Mouse (Mus musculus) neural tube, embryonic 11.5 days (tissue): ENCODE results near the gene Gdf1. TPM values are rescaled to one million over a fixed set of nuclear protein-coding genes. Genes with fewer than 3 reads are reported as not detected.
A peak's percentile ranks its signal among the peaks of the same experiment; 100 is the strongest.

ENCODE experiments used
- ATAC-seq: fragments of 200-750 bp; cut with Nextera tagmentation; 2 replicates; pipeline ENCODE4 v1.8.0; 2017; ENCODE audit warnings: moderate number of reproducible peaks, mild to moderate bottlenecking, moderate TSS enrichment, moderate library complexity; ENCODE audit not compliant: insufficient read depth, low FRiP score, low TSS enrichment
- DNase-seq: peaks from one replicate; pipeline ENCODE4 v3.0.0-alpha.2; 2015; ENCODE audit warnings: low spot score
- H3K27ac ChIP-seq: fragments of 300-500 bp; sonication (generic); 2 replicates; pipeline ENCODE4 v1.5.1; 2014; ENCODE audit warnings: low read depth, mild to moderate bottlenecking, low read length
- H3K27me3 ChIP-seq: fragments of 300-500 bp; sonication (generic); 2 replicates; pipeline ENCODE4 v1.6.1; 2014; ENCODE audit warnings: mild to moderate bottlenecking, low read length, mixed read lengths; ENCODE audit not compliant: control insufficient read depth, insufficient read depth
- H3K36me3 ChIP-seq: fragments of 300-500 bp; sonication (generic); 2 replicates; pipeline ENCODE4 v1.6.1; 2014; ENCODE audit warnings: mild to moderate bottlenecking, low read length, moderate library complexity, mixed read lengths; ENCODE audit not compliant: control insufficient read depth, insufficient read depth
- H3K4me1 ChIP-seq: fragments of 300-500 bp; sonication (generic); 2 replicates; pipeline ENCODE4 v1.6.1; 2014; ENCODE audit warnings: low read length, mixed read lengths; ENCODE audit not compliant: control insufficient read depth, insufficient read depth
- H3K4me2 ChIP-seq: fragments of 300-500 bp; sonication (generic); 2 replicates; pipeline ENCODE4 v1.6.1; 2014; ENCODE audit warnings: low read depth, mild to moderate bottlenecking, moderate library complexity
- H3K4me3 ChIP-seq: fragments of 300-500 bp; sonication (generic); 2 replicates; pipeline ENCODE4 v1.5.1; 2014; ENCODE audit warnings: low read depth, low read length
- H3K9ac ChIP-seq: fragments of 300-500 bp; sonication (generic); 2 replicates; pipeline ENCODE4 v1.6.1; 2014; ENCODE audit warnings: mild to moderate bottlenecking, low read length
- H3K9me3 ChIP-seq: fragments of 300-500 bp; sonication (generic); 2 replicates; pipeline ENCODE4 v1.6.1; 2016; ENCODE audit warnings: low read length; ENCODE audit not compliant: control insufficient read depth
- WGBS: fragments of 180-500 bp; shearing (Covaris S2); extraction: QIAGEN DNeasy Blood & Tissue Kit; methylation state at CpG from one replicate; pipeline ENCODE4 v1.1.7; 2014; 5-methylcytosine and 5-hydroxymethylcytosine counted together
- polyA plus RNA-seq: library from polyadenylated mRNA; unstranded; fragments of >200 nt; fragmentation: Nextera tagmentation; extraction: Ambion mirVana; gene quantifications from 2 replicates; pipeline ENCODE4 v1.2.1, GENCODE M21; 2014

Gdf1 gene
- polyA plus RNA-seq, 1 experiment from 2014 or later: 0.93 TPM

DNA sequence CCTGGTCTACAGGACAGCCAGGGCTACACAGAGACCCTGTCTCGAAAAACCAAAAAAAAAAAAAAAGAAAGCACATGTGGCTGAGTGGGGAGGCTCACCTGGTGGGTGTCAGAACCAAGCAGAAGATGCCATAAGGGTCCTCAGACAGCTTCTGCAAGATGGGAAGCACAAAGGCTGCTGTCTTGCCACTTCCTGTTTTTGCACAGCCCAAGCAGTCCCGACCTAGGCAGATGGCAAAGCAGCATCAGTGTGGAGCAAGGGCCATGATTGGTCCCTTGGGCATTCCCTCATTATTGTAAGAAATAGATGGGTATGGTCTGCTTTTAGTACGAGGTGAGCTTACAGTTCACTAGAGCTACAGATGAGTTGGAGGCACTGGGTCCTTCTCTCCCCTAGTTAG is 28.7 kb upstream of the Gdf1 start:
- H3K4me1 ChIP-seq: peaks cover 13% of the 10 kb centered on the region
- DNase-seq (no peak), ATAC-seq (no peak)
- no peak overlapping the region for H3K9ac ChIP-seq
- H3K27me3 ChIP-seq: no peaks in the 10 kb centered on the region
- WGBS: 81% methylated on average over 3 of the region's 3 CpGs
- no peak overlapping the region for H3K27ac ChIP-seq
- no peak overlapping the region for H3K4me3 ChIP-seq
- no peak overlapping the region for H3K4me2 ChIP-seq
- no peaks in the 10 kb centered on the region for H3K9me3 ChIP-seq
- peaks cover 13% of the 10 kb centered on the region for H3K36me3 ChIP-seq

DNA sequence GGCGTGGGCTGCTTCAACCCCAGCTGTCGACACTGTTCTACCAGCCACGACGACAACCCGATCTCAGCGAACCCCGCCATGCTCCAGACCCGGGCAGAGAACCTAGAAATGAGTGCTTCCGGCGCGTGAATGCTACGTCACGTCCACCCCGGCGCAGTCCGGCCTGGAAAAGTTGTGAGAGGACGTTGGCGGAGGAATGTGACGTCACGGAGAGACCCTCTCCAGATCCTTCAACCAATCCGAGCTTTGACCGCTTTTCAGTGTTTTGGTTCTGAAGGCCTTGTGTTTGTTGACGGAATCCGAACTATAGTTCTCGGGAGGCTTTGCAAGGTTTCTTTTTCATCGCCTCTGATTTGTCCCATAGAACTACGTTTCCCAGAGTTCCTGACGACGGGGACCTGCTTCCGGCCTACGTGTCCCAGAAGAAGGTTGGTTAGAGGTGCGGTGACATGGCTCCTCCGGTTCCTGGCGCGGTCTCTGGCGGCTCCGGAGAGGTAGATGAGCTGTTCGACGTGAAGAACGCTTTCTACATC is 27.2 kb upstream of the Gdf1 start, which contains the start of the genes Ddx49 and Cope:
Ddx49 (minus strand) TSS at position 132 of the 533 bp plus-strand sequence.
Cope (plus strand) TSS at position 161 of the 533 bp plus-strand sequence.
- peaks cover 10% of the 10 kb centered on the region for H3K36me3 ChIP-seq
- ATAC-seq (peak; percentile 94), DNase-seq (peak; percentile 96)
- WGBS: 0% methylated on average over 40 of the region's 40 CpGs
- H3K9me3 ChIP-seq: no peaks in the 10 kb centered on the region
- peak within 1 kb of the TSS; percentile 91 for H3K4me2 ChIP-seq
- peak within 1 kb of the TSS; percentile 71 for H3K9ac ChIP-seq
- peaks cover 13% of the 10 kb centered on the region for H3K4me1 ChIP-seq
- peak within 1 kb of the TSS; percentile 93 for H3K4me3 ChIP-seq
- no peaks in the 10 kb centered on the region for H3K27me3 ChIP-seq
- H3K27ac ChIP-seq: no peak within 1 kb of the TSS

DNA sequence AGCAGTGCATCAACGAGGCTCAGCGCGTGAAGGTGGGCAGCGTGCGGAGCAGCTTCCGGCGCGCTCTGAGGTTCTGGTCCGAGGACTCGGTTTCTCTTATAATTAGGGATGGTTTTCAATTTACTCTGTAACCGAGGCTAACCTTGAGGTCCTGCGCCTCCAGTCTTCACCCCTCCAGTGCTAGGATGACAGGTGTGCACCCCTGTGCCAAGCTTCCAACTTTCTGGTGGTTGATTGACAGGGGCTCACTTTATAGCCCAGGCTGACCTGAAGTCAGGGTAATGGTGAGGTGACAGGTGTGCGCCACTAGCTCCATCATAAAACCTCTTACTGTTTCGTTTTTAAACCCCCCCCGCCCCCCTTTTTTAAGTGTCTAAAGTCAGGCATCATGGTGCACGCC is 26.7 kb upstream of the Gdf1 start:
- peaks cover 13% of the 10 kb centered on the region for H3K36me3 ChIP-seq
- H3K27me3 ChIP-seq: no peaks in the 10 kb centered on the region
- H3K9ac ChIP-seq: peak overlapping the region; percentile 71
- no peaks in the 10 kb centered on the region for H3K9me3 ChIP-seq
- H3K27ac ChIP-seq: no peak overlapping the region
- ATAC-seq: peak; percentile 28; the same call in 1 of the 2 replicates
- H3K4me2 ChIP-seq: peak overlapping the region; percentile 91
- no peak for DNase-seq
- WGBS: 3% methylated on average over 16 of the region's 16 CpGs
- peak overlapping the region; percentile 93 for H3K4me3 ChIP-seq
- H3K4me1 ChIP-seq: peaks cover 13% of the 10 kb centered on the region

GRCm38 (mm10) chr8:70309311-70309710 is 20.3 kb upstream of the Gdf1 start:
- 41% methylated on average over 2 of the region's 2 CpGs for WGBS
- H3K9me3 ChIP-seq: no peaks in the 10 kb centered on the region
- peaks cover 27% of the 10 kb centered on the region for H3K36me3 ChIP-seq
- DNase-seq: no peak
- no peak overlapping the region for H3K4me3 ChIP-seq
- no peaks in the 10 kb centered on the region for H3K27me3 ChIP-seq
- no peaks in the 10 kb centered on the region for H3K4me1 ChIP-seq
- H3K9ac ChIP-seq: no peak overlapping the region
- H3K4me2 ChIP-seq: no peak overlapping the region
- no peak for ATAC-seq
- H3K27ac ChIP-seq: no peak overlapping the region

DNA sequence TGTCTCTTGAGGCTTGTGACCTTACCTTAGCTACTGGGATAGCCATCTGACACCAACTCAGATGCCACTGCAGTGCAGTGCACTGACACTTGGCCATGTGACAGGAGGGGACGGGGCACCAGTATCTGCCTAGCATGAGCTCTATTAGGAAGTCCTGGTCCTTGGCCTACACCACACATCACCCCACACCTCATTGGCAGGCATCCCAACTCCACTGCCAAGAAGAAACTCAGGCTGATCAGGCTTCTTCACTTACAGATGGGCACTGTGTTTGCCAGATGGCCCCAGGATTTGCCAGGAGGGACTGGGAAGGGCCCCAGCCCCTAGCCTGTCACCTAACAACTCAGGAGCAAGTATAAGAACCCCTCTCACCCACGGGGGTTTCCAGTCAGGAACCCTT is 16.2 kb upstream of the Gdf1 start:
- ATAC-seq (no peak), DNase-seq (no peak)
- Histone ChIP-seq H3K9me3 (no peaks in the 10 kb centered on the region), H3K36me3 (peaks cover 12% of the 10 kb centered on the region; the same call in 1 of the 2 replicates), H3K4me1 (peaks cover 25% of the 10 kb centered on the region), H3K9ac (no peak overlapping the region), H3K4me2 (no peak overlapping the region), H3K27ac (no peak overlapping the region), H3K4me3 (no peak overlapping the region), H3K27me3 (no peaks in the 10 kb centered on the region)
- 89% methylated on average over 2 of the region's 2 CpGs for WGBS

DNA sequence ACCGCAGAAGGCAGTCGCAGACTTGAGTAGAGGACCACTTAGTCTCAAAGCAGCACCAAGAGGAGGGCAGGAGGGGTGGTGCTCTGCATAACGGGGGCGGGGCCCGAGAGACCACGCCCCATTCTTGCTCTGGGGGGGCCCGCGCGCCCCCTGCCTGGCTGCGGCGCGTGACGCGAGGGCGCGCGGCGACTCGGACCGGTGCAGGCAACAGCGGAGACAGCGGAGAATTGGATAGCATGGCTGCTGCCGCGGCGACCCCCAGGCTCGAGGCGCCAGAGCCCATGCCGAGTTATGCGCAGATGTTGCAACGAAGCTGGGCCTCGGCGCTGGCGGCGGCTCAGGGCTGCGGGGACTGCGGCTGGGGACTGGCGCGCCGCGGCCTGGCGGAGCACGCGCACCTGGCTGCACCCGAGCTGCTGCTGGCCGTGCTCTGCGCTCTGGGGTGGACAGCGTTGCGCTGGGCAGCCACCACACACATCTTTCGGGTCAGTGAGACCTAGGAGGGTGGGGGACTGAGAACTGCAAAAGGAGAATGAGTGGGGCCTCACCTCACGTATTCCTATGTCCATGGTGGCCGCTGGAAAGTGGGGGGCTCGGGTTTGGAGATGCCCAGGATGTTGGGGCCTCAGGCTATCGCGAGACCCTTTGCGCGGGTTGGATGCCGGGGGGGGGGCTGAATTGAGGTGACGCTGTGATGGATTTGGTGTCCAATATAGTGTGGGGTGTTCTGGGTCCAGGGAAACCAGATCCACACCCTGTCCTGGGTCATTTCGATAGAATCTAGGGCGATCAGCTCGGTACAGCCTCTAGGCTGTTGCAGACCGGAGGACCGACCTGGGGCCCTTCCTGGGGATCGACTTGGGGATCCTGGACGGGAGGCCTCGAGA is 13.8 kb upstream of the Gdf1 start, which contains the start of gene Cers1:
Cers1 (plus strand) TSS at position 152 of the 887 bp plus-strand sequence.
- Histone ChIP-seq H3K36me3 (peaks cover 6% of the 10 kb centered on the region; the same call in 1 of the 2 replicates), H3K4me1 (peaks cover 25% of the 10 kb centered on the region), H3K9me3 (no peaks in the 10 kb centered on the region), H3K27ac (peak within 1 kb of the TSS; percentile 75), H3K9ac (peak within 1 kb of the TSS; percentile 63), H3K4me3 (peak within 1 kb of the TSS; percentile 47), H3K27me3 (no peaks in the 10 kb centered on the region), H3K4me2 (peak within 1 kb of the TSS; percentile 59)
- WGBS: 3% methylated on average over 59 of the region's 66 CpGs
- DNase-seq (peak; percentile 79), ATAC-seq (peak; percentile 46)

DNA sequence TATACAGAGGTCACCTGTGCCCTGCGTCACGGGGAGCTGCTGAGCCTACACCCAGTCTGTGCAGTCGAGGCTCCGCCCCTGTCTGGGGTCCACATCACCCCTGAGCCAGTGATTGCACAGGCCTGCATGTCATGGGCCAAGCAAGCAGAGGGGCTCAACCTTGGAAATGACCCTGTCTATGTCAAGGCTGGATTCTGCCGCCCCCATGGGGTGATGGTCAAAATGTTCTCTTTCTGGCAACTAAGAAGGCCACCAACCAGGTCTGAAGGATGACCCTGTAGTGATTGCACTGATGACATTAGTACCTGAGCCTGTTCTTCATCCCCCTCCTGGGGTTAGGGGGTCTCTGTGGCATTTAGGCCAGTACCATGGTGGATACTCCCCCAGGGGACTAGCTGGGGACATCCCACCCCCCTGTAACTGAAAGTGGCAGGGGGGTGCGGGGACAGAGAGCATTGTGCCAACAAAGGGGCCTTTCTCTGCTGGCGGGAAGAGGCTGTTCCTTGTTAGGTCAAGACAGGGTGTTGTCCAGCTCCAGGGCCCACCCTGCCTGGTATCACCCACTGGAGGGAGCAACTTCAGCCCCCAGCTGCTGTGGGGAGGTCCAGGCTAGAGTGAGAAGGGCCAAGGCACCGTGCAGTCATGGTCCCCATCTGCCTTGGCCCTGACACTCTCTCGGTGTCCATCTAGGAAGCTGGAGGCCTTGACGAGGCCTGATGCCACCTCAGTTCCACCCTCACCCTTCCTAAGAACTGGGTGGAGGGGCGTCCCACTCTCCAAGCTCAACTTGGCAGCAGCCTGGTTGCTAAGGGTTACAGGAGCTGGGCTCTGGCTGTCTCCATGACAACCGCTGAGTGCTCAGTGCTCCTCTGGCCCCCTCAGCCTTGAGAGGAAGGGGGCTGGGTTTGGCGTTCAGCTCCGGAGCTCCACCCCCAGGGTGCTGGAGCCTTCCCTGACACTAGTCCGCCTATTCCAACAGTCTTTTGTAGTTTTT is 12.8 kb upstream of the Gdf1 start:
- peak overlapping the region; percentile 63 for H3K9ac ChIP-seq
- ATAC-seq (peak; percentile 86), DNase-seq (peak; percentile 87)
- no peaks in the 10 kb centered on the region for H3K27me3 ChIP-seq
- peaks cover 4% of the 10 kb centered on the region; the same call in 1 of the 2 replicates for H3K36me3 ChIP-seq
- H3K4me3 ChIP-seq: peak overlapping the region; percentile 47
- 12% methylated on average over 15 of the region's 15 CpGs for WGBS
- H3K4me1 ChIP-seq: peaks cover 25% of the 10 kb centered on the region
- peak overlapping the region; percentile 75; the same call in 1 of the 2 replicates for H3K27ac ChIP-seq
- H3K9me3 ChIP-seq: no peaks in the 10 kb centered on the region
- peak overlapping the region; percentile 59 for H3K4me2 ChIP-seq

GRCm38 (mm10) chr8:70317872-70318271 is 11.7 kb upstream of the Gdf1 start:
- ATAC-seq: no peak
- peaks cover 25% of the 10 kb centered on the region for H3K4me1 ChIP-seq
- H3K27me3 ChIP-seq: no peaks in the 10 kb centered on the region
- H3K36me3 ChIP-seq: peaks cover 3% of the 10 kb centered on the region; the same call in 1 of the 2 replicates
- no peak overlapping the region for H3K4me3 ChIP-seq
- H3K27ac ChIP-seq: no peak overlapping the region
- 87% methylated on average over 5 of the region's 5 CpGs for WGBS
- no peak overlapping the region for H3K4me2 ChIP-seq
- no peaks in the 10 kb centered on the region for H3K9me3 ChIP-seq
- no peak for DNase-seq
- H3K9ac ChIP-seq: no peak overlapping the region; the same call in 1 of the 2 replicates
